Mouse (Mus musculus): ENCODE data around the gene Cyp8b1. TPM values are rescaled to one million over a fixed set of nuclear protein-coding genes. Genes with fewer than 3 reads are reported as not detected.

The Cyp8b1 gene
- total and polyA plus RNA-seq, 2 experiments from 2014 or later: not detected

GRCm38 (mm10) chr9:121869432-121869831 is 46.7 kb downstream of the Cyp8b1 start:
- TF ChIP-seq CTCF (IDR thresholded peaks at IDR 0.05; ENCODE audit: low read depth): no peak
- DNase-seq (ENCODE audit: low spot score) (no peak), ATAC-seq (no peak)
- Histone ChIP-seq H3K4me2 (ENCODE audit: low read depth, low read length) (no peak overlapping the region), H3K9ac (replicated peaks; ENCODE audit: low read length) (no peak overlapping the region), H3K9me3 (ENCODE audit: low read length) (no peaks in the 10 kb centered on the region), H3K4me1 (ENCODE audit: insufficient read depth, low read length) (no peaks in the 10 kb centered on the region), H3K27me3 (ENCODE audit: insufficient read depth, low read length) (no peaks in the 10 kb centered on the region), H3K4me3 (ENCODE audit: low read length) (no peak overlapping the region), H3K27ac (no peak overlapping the region), H3K36me3 (ENCODE audit: insufficient read depth, low read length) (no peaks in the 10 kb centered on the region)
- WGBS: 87% methylated on average over 5 of the region's 5 CpGs

GRCm38 (mm10) chr9:121868236-121868635 is 47.9 kb downstream of the Cyp8b1 start:
- Histone ChIP-seq H3K4me3 (ENCODE audit: low read length) (no peak overlapping the region), H3K27me3 (ENCODE audit: insufficient read depth, low read length) (no peaks in the 10 kb centered on the region), H3K36me3 (ENCODE audit: insufficient read depth, low read length) (no peaks in the 10 kb centered on the region), H3K4me1 (ENCODE audit: insufficient read depth, low read length) (no peaks in the 10 kb centered on the region), H3K4me2 (ENCODE audit: low read depth, low read length) (no peak overlapping the region), H3K9me3 (ENCODE audit: low read length) (no peaks in the 10 kb centered on the region), H3K27ac (no peak overlapping the region), H3K9ac (replicated peaks; ENCODE audit: low read length) (no peak overlapping the region)
- TF ChIP-seq CTCF (IDR thresholded peaks at IDR 0.05; ENCODE audit: low read depth): no peak
- ATAC-seq (no peak), DNase-seq (ENCODE audit: low spot score) (no peak)
- WGBS: 80% methylated on average over 6 of the region's 6 CpGs

GRCm38 (mm10) chr9:121867632-121868031 is 48.5 kb downstream of the Cyp8b1 start:
- no peak for TF ChIP-seq CTCF (IDR thresholded peaks at IDR 0.05; ENCODE audit: low read depth)
- no peaks in the 10 kb centered on the region for H3K36me3 ChIP-seq (ENCODE audit: insufficient read depth, low read length)
- H3K27me3 ChIP-seq (ENCODE audit: insufficient read depth, low read length): no peaks in the 10 kb centered on the region
- WGBS: 90% methylated on average over 6 of the region's 6 CpGs
- H3K9me3 ChIP-seq (ENCODE audit: low read length): no peaks in the 10 kb centered on the region
- no peak overlapping the region for H3K4me2 ChIP-seq (ENCODE audit: low read depth, low read length)
- H3K4me1 ChIP-seq (ENCODE audit: insufficient read depth, low read length): no peaks in the 10 kb centered on the region
- no peak for ATAC-seq
- H3K4me3 ChIP-seq (ENCODE audit: low read length): no peak overlapping the region
- H3K9ac ChIP-seq (replicated peaks; ENCODE audit: low read length): no peak overlapping the region
- H3K27ac ChIP-seq: no peak overlapping the region
- DNase-seq (ENCODE audit: low spot score): no peak

GRCm38 (mm10) chr9:121865425-121866008 is 50.6 kb downstream of the Cyp8b1 start:
- H3K4me3 ChIP-seq (ENCODE audit: low read length): no peak overlapping the region
- ATAC-seq (peak; percentile 47; the same call in 1 of the 2 replicates), DNase-seq (ENCODE audit: low spot score) (peak; percentile 19)
- no peak overlapping the region for H3K4me2 ChIP-seq (ENCODE audit: low read depth, low read length)
- no peak overlapping the region for H3K27ac ChIP-seq
- no peak for TF ChIP-seq CTCF (IDR thresholded peaks at IDR 0.05; ENCODE audit: low read depth)
- H3K4me1 ChIP-seq (ENCODE audit: insufficient read depth, low read length): no peaks in the 10 kb centered on the region
- no peaks in the 10 kb centered on the region for H3K36me3 ChIP-seq (ENCODE audit: insufficient read depth, low read length)
- WGBS: 26% methylated on average over 3 of the region's 3 CpGs
- H3K9me3 ChIP-seq (ENCODE audit: low read length): no peaks in the 10 kb centered on the region
- H3K9ac ChIP-seq (replicated peaks; ENCODE audit: low read length): no peak overlapping the region
- H3K27me3 ChIP-seq (ENCODE audit: insufficient read depth, low read length): no peaks in the 10 kb centered on the region

- ATAC-seq (no peak), DNase-seq (ENCODE audit: low spot score) (no peak)
- Histone ChIP-seq H3K4me2 (ENCODE audit: low read depth, low read length) (no peak overlapping the region), H3K4me1 (ENCODE audit: insufficient read depth, low read length) (no peaks in the 10 kb centered on the region), H3K9me3 (ENCODE audit: low read length) (no peaks in the 10 kb centered on the region), H3K27me3 (ENCODE audit: insufficient read depth, low read length) (no peaks in the 10 kb centered on the region), H3K27ac (no peak overlapping the region), H3K4me3 (ENCODE audit: low read length) (no peak overlapping the region), H3K36me3 (ENCODE audit: insufficient read depth, low read length) (no peaks in the 10 kb centered on the region), H3K9ac (replicated peaks; ENCODE audit: low read length) (no peak overlapping the region)
- no peak for TF ChIP-seq CTCF (IDR thresholded peaks at IDR 0.05; ENCODE audit: low read depth)
- 65% methylated on average over 4 of the region's 4 CpGs for WGBS
Observed at GRCm38 (mm10) chr9:121864837-121865236, 51.3 kb downstream of the Cyp8b1 start.

Other genes starting within 250 kb of the Cyp8b1 start
- gene Sec22c, start 210.8 kb downstream of the Cyp8b1 start, total RNA-seq (2014; rRNA removed): 19.0 and 25.2 TPM in 2 replicates
- gene Sec22c, start 210.8 kb downstream of the Cyp8b1 start, polyA plus RNA-seq (2015; fragmentation: Nextera tagmentation; extraction: Ambion mirVana): 26.2 and 28.6 TPM in 2 replicates
- gene Ss18l2, start 206.0 kb downstream of the Cyp8b1 start, total RNA-seq (2014; rRNA removed): 62.4 and 62.6 TPM in 2 replicates
- 231 and 246 TPM in 2 replicates for gene Ss18l2, start 206.0 kb downstream of the Cyp8b1 start, polyA plus RNA-seq (2015; fragmentation: Nextera tagmentation; extraction: Ambion mirVana)
- gene Nktr, start 197.1 kb downstream of the Cyp8b1 start, total RNA-seq (2014; rRNA removed): 68.7 and 76.6 TPM in 2 replicates
- 47.1 and 50.4 TPM in 2 replicates for gene Nktr, start 197.1 kb downstream of the Cyp8b1 start, polyA plus RNA-seq (2015; fragmentation: Nextera tagmentation; extraction: Ambion mirVana)
- 62.3 and 70.1 TPM in 2 replicates for gene Zfp651, start 157.0 kb downstream of the Cyp8b1 start, total RNA-seq (2014; rRNA removed)
- 23.6 and 25.5 TPM in 2 replicates for gene Zfp651, start 157.0 kb downstream of the Cyp8b1 start, polyA plus RNA-seq (2015; fragmentation: Nextera tagmentation; extraction: Ambion mirVana)
- 2.1 and 4.1 TPM in 2 replicates for gene Klhl40, start 138.7 kb downstream of the Cyp8b1 start, total RNA-seq (2014; rRNA removed)
- 2.3 and 2.4 TPM in 2 replicates for gene Klhl40, start 138.7 kb downstream of the Cyp8b1 start, polyA plus RNA-seq (2015; fragmentation: Nextera tagmentation; extraction: Ambion mirVana)
- gene Hhatl, start 123.8 kb downstream of the Cyp8b1 start, total RNA-seq (2014; rRNA removed): 1.2 and 1.8 TPM in 2 replicates
- gene Hhatl, start 123.8 kb downstream of the Cyp8b1 start, polyA plus RNA-seq (2015; fragmentation: Nextera tagmentation; extraction: Ambion mirVana): 0.78 and 0.85 TPM in 2 replicates
- 3.7 and 5.6 TPM in 2 replicates for gene Ccdc13, start 76.8 kb downstream of the Cyp8b1 start, total RNA-seq (2014; rRNA removed)
- 3.3 and 4.0 TPM in 2 replicates for gene Ccdc13, start 76.8 kb downstream of the Cyp8b1 start, polyA plus RNA-seq (2015; fragmentation: Nextera tagmentation; extraction: Ambion mirVana)
- gene Higd1a, start 57.9 kb downstream of the Cyp8b1 start, total RNA-seq (2014; rRNA removed): 27.2 and 36.9 TPM in 2 replicates
- gene Higd1a, start 57.9 kb downstream of the Cyp8b1 start, polyA plus RNA-seq (2015; fragmentation: Nextera tagmentation; extraction: Ambion mirVana): 191 and 197 TPM in 2 replicates
- gene Ackr2, start 17.9 kb downstream of the Cyp8b1 start, total RNA-seq (2014; rRNA removed): 1.0 and 5.1 TPM in 2 replicates
- gene Ackr2, start 17.9 kb downstream of the Cyp8b1 start, polyA plus RNA-seq (2015; fragmentation: Nextera tagmentation; extraction: Ambion mirVana): 0.93 and 1.0 TPM in 2 replicates
- 5.8 and 7.5 TPM in 2 replicates for gene Fam198a, start 34.7 kb upstream of the Cyp8b1 start, total RNA-seq (2014; rRNA removed)
- 2.1 TPM in 2 replicates for gene Fam198a, start 34.7 kb upstream of the Cyp8b1 start, polyA plus RNA-seq (2015; fragmentation: Nextera tagmentation; extraction: Ambion mirVana)
- 106 and 264 TPM in 2 replicates for gene Pomgnt2, start 80.8 kb upstream of the Cyp8b1 start, total RNA-seq (2014; rRNA removed)
- gene Pomgnt2, start 80.8 kb upstream of the Cyp8b1 start, polyA plus RNA-seq (2015; fragmentation: Nextera tagmentation; extraction: Ambion mirVana): 33.0 and 33.2 TPM in 2 replicates
- gene Snrk, start 201.0 kb upstream of the Cyp8b1 start, total RNA-seq (2014; rRNA removed): 82.3 and 95.6 TPM in 2 replicates
- gene Snrk, start 201.0 kb upstream of the Cyp8b1 start, polyA plus RNA-seq (2015; fragmentation: Nextera tagmentation; extraction: Ambion mirVana): 67.1 and 68.5 TPM in 2 replicates